Mouse (Mus musculus) ovary, postnatal 14 days (tissue): ENCODE results near the gene Cyb5rl.
A peak's percentile ranks its signal among the peaks of the same experiment; 100 is the strongest.
"Not testable (repeated sequence)": the region's sequence is repeated elsewhere in the genome, so short reads cannot be mapped to it uniquely, and the experiment has no call there.

Experiments
- DNase-seq: peaks from one replicate; pipeline ENCODE4 v3.0.0; 2022; ENCODE audit warnings: low spot score

The Cyb5rl gene

GRCm38 (mm10) chr4:107109181-107109580, 42.4 kb downstream of the Cyb5rl start:
- not testable (repeated sequence) for DNase-seq

DNA sequence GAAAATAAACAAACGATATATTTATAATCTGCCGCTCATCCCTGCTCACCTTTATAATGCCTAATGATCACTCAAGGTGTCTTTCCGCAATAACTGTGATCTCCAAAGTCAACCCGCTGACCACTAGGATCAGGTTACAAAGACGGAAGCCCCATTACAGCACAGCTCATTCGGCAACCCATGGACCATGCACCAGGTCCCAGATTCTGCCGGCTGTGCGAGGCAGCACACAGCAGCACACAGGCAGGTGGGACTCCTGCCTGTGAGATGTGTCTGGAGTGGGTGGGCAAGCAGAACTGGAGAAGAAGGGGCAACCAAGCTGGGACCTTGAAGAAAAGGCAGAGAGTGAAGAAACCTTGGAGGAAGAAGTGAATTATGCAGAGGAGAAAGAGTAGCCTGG, 47.5 kb downstream of the Cyb5rl start:
- no peak for DNase-seq

- DNase-seq: no peak
These were observed 51.1 kb downstream of the Cyb5rl start for GRCm38 (mm10) chr4:107117741-107118385.

GRCm38 (mm10) chr4:107119056-107119455, 52.3 kb downstream of the Cyb5rl start:
- no peak for DNase-seq

- no peak for DNase-seq
These were observed 53.9 kb downstream of the Cyb5rl start for GRCm38 (mm10) chr4:107120676-107121075.

DNA sequence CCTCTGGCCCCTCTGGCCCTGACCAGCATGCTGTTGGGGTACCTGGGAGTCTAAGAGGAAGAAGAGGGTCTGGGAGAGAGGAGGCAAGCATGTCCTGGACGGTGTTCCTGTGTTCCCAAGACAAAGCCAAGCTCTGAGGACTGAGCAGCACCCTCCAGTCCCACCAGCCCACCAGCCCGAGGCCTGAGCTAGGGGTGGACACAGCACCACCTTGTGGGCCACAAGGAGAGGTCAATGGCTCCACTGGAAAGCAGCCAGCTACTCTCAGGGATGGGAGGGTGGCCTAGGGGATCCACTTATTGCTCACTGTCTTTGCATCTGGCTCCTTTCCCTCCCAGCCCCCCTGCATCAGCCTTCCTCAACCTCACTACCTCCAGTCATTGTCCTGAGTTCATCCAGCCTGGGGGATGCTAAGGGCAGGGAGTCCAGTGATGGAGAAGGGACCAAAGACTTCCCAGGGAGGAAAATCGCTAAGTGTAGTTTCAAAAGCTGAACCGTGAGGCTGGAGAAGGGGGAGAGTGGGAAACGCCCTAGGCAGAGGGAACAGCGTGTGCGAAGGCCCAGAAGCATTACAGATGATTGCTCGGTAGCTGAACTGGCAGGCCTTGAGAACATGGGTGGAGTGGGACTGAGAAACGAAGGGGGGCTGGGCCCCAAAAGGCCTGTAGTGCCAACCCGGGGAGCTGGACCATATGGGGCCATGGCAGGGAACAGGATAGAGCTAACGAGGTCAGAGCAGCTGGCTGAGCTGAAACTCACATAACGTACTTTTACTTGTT, 54.6 kb downstream of the Cyb5rl start:
- peak; percentile 52 for DNase-seq

- no peak for DNase-seq
These were observed 57.6 kb downstream of the Cyb5rl start for GRCm38 (mm10) chr4:107124376-107124775.

DNA sequence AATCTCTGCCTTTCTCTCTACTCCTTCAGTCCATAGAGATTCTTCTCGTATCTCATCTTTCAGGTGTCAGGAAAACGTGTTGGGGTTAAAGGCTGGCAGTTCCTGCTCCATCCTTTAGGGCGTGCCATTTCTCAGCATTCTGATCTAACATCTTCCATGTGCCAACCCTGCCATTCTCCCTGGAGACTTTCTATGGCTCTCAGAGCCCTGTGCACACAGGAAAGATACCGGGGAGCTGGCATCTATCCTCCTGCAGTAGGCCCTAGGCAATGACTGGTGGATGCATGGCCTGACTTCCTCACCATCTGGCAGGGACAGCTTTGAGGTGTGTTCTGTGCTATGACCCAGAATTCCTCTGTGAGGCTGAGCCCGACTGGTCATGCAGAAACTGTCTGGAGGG, 58.3 kb downstream of the Cyb5rl start:
- DNase-seq: no peak

DNA sequence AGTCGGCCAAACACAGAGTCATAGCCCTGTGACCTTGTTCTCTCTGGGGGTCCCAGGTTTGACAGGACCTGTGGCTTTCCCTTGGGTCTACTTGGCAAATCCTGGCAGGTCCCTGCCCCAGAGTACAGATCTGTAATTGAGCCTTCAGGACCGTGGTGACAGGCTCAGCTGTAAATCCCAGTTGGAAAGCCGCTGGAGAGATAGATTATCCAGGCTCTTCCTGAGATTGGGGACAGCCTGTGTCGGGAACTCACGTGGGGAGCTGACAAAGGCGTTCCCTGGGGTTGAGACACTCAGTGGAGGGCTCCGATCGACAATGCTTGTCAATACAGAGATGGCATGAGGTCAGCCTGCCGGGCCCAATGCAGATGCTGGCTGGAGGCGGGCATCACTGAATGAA, 59.6 kb downstream of the Cyb5rl start:
- no peak for DNase-seq

- DNase-seq: no peak
These were observed 60.2 kb downstream of the Cyb5rl start for GRCm38 (mm10) chr4:107126891-107127524.

DNA sequence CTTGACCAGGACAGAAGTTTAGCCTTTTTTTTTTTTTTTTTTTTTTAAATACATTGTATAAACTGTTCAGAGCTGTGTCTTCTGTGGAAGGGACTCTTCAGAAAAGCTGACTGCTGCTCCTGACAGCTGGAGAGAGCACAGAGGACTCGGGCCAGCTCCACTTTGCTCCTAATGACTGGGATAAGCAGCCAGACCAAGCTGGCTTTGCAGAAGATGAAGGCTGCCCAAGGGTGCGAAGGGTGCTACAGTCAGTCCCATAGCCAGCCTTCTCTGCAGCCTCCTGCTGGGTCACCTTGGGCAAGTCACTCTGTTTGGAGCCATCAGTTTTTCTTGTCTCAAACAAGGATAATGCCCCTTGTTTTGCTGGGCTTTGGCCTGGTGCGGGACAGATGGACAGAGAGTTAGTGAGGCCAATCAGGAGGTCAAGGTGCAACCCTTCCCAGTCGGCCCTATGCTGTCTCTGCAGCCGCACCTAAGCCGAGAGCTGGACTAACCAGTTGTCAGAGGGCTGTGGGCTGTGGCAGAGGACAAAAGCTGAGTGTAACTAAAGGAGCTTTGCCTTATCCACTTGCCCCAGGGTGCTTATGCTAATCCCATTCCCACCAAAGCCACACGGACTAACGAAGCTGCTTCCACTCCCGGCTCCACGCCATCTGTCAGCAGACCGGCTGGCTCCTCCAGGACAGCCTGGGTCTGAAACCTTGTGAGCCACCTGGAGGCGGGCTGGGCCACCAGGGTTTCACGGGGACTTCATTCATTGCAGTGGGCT, 61.3 kb downstream of the Cyb5rl start:
- DNase-seq: no peak

DNA sequence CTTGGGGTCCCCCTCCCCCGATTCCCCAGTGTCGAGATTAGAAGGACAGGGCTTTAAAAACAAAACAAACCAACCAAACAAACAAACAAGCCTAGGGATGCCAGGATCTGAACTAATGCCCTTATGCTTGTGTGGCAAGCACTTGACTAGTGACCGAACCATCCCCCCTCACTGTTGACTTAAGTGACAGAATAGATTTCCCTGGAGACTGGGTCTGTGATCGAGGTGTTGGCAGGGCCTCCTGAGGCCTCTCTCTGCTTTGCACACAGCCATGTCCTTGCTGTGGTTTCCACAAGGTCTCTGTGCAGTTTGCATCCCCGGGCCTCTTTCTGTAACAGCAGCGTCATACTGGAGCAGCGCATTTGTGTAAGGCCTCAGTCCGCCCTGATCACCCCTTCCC, 62.6 kb downstream of the Cyb5rl start:
- DNase-seq: no peak

DNA sequence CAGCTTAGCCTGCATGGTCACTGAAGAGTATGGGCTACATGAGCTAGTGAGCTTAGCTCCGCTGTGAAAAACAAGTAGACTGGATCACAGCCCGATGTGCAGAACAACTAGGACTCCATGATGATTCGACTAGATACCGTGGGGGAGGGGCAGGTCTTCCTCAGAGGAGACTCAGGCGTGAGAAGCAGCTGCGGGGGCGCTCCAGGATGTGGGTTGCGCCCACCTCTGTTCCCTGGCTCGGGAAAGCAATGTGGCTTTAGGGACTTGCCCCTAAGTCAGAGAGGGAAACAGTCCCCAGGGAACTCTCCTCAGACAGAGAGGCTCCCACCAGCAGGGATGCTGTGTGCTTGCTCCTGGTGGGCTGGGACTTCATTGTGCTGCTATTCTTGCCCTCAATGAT, 63.7 kb downstream of the Cyb5rl start:
- no peak for DNase-seq

- no peak for DNase-seq
These were observed 68.1 kb downstream of the Cyb5rl start for GRCm38 (mm10) chr4:107134891-107135290.

- DNase-seq: no peak
These were observed 68.9 kb downstream of the Cyb5rl start for GRCm38 (mm10) chr4:107135663-107136062.

GRCm38 (mm10) chr4:107136531-107136930, 69.7 kb downstream of the Cyb5rl start:
- no peak for DNase-seq
